Mouse (Mus musculus) liver, postnatal 0 days (tissue): ENCODE data around the gene Rspo3. TPM values are rescaled to one million over a fixed set of nuclear protein-coding genes. Genes with fewer than 3 reads are reported as not detected.

Experiments used
- ATAC-seq: fragments of 200-750 bp; cut with Nextera tagmentation; 2 replicates; pipeline ENCODE4 v1.8.0; 2017; ENCODE audit warnings: mild to moderate bottlenecking, moderate library complexity
- DNase-seq: peaks from one replicate; pipeline ENCODE4 v3.0.0-alpha.2; 2016
- H3K27ac ChIP-seq: fragments of 300-500 bp; sonication (generic); 2 replicates; pipeline ENCODE4 v1.5.1; 2014; ENCODE audit warnings: antibody characterized with exemption, moderate library complexity, mild to moderate bottlenecking, low read depth
- H3K27me3 ChIP-seq: fragments of 300-500 bp; sonication (generic); 2 replicates; pipeline ENCODE4 v1.6.1; 2014; ENCODE audit warnings: low read length, control low read depth, mixed read lengths; ENCODE audit not compliant: insufficient read depth
- H3K36me3 ChIP-seq: fragments of 300-500 bp; sonication (generic); replicated peaks from 2 replicates; pipeline ENCODE4 v1.6.1; 2014; ENCODE audit warnings: mild to moderate bottlenecking, control low read depth, low read length, moderate library complexity, mixed read lengths; ENCODE audit not compliant: insufficient read depth
- H3K4me1 ChIP-seq: fragments of 300-500 bp; sonication (generic); 2 replicates; pipeline ENCODE4 v1.6.1; 2014; ENCODE audit warnings: antibody characterized with exemption, mild to moderate bottlenecking, control low read depth; ENCODE audit not compliant: insufficient read depth
- H3K4me2 ChIP-seq: fragments of 300-500 bp; sonication (generic); 2 replicates; pipeline ENCODE4 v1.6.1; 2014; ENCODE audit warnings: low read depth, mild to moderate bottlenecking, low read length, moderate library complexity, mixed read lengths
- H3K4me3 ChIP-seq: fragments of 300-500 bp; sonication (generic); 2 replicates; pipeline ENCODE4 v1.5.1; 2014; ENCODE audit warnings: low read depth, low read length
- H3K9ac ChIP-seq: fragments of 300-500 bp; sonication (generic); replicated peaks from 2 replicates; pipeline ENCODE4 v1.6.1; 2014; ENCODE audit warnings: mild to moderate bottlenecking, moderate library complexity
- H3K9me3 ChIP-seq: fragments of 300-500 bp; sonication (generic); 2 replicates; pipeline ENCODE4 v1.6.1; 2016; ENCODE audit warnings: mild to moderate bottlenecking, control low read depth, low read length, mixed read lengths
- CTCF ChIP-seq: sonication (generic); IDR thresholded peaks from 2 replicates; pipeline ENCODE4 v1.5.1; 2016; ENCODE audit warnings: antibody characterized with exemption, low read depth
- EP300 ChIP-seq: IDR thresholded peaks from 2 replicates; pipeline ENCODE4 v1.6.1; 2016; ENCODE audit warnings: antibody characterized with exemption, low read depth, mild to moderate bottlenecking
- WGBS: fragments of 180-500 bp; shearing (Covaris S2); extraction: QIAGEN DNeasy Blood & Tissue Kit; methylation state at CpG from one replicate; pipeline ENCODE4 v1.1.7; 2014; ENCODE audit not compliant: insufficient replicate concordance; 5-methylcytosine and 5-hydroxymethylcytosine counted together
- polyA plus RNA-seq: library from polyadenylated mRNA; unstranded; fragments of >200 nt; fragmentation: Nextera tagmentation; extraction: Ambion mirVana; gene quantifications from 2 replicates; pipeline ENCODE4 v1.2.1, GENCODE M21; 2015

Rspo3 gene
- 4.7 and 4.9 TPM in 2 replicates for polyA plus RNA-seq

- Histone ChIP-seq H3K4me3 (peak within 1 kb of the TSS; percentile 55), H3K4me2 (peak within 1 kb of the TSS; percentile 77), H3K27me3 (peaks cover 45% of the 10 kb centered on the region), H3K36me3 (no peaks in the 10 kb centered on the region), H3K9me3 (no peaks in the 10 kb centered on the region), H3K4me1 (no peaks in the 10 kb centered on the region), H3K27ac (no peak within 1 kb of the TSS), H3K9ac (peak within 1 kb of the TSS; percentile 48)
- peak; percentile 25 for DNase-seq
- WGBS: 2% methylated on average over 41 of the region's 44 CpGs
- ATAC-seq: peak; percentile 33; the same call in 1 of the 2 replicates
- no peak for TF ChIP-seq CTCF
- TF ChIP-seq EP300: no peak
These were observed at the start of gene Rspo3 for GRCm38 (mm10) chr10:29535546-29536260. Gene Rspo3 (minus strand): TSS chr10:29535867.

DNA sequence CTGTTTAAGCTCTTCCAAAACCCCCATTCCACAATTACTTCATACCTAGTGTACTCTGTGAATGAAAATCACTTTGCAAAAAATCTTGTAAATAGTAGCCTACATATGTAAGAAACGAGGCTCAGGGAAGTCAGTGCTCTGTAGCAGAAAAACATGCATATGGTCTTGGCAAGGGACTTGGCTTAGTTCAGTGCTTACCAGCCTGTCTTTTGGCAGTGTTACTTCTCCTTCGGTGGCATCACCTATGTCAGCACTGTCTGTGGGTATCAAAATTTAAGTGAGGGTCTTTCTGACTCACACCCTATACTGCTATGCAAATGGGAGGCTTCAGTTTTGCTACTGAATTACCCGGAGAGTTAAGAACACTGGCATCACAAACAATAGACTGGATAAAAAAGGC, 46.3 kb upstream of the Rspo3 start:
- no peak overlapping the region for H3K27ac ChIP-seq
- DNase-seq (no peak), ATAC-seq (no peak)
- H3K4me1 ChIP-seq: no peaks in the 10 kb centered on the region
- H3K4me3 ChIP-seq: no peak overlapping the region
- WGBS: 71% methylated on average over 3 of the region's 3 CpGs
- no peaks in the 10 kb centered on the region for H3K27me3 ChIP-seq
- H3K36me3 ChIP-seq: no peaks in the 10 kb centered on the region
- no peak overlapping the region for H3K9ac ChIP-seq
- H3K4me2 ChIP-seq: no peak overlapping the region
- H3K9me3 ChIP-seq: no peaks in the 10 kb centered on the region
- no peak for TF ChIP-seq CTCF
- TF ChIP-seq EP300: no peak

- H3K27ac ChIP-seq: no peak overlapping the region
- TF ChIP-seq CTCF (no peak), EP300 (no peak)
- 68% methylated on average over 3 of the region's 3 CpGs for WGBS
These were observed 45.8 kb upstream of the Rspo3 start for GRCm38 (mm10) chr10:29581476-29581875.

GRCm38 (mm10) chr10:29555983-29556382, 20.3 kb upstream of the Rspo3 start:
- Histone ChIP-seq H3K4me3 (no peak overlapping the region), H3K36me3 (no peaks in the 10 kb centered on the region), H3K27ac (no peak overlapping the region), H3K27me3 (no peaks in the 10 kb centered on the region), H3K4me2 (no peak overlapping the region), H3K4me1 (no peaks in the 10 kb centered on the region), H3K9ac (no peak overlapping the region), H3K9me3 (no peaks in the 10 kb centered on the region)
- no peak for ATAC-seq
- WGBS: 54% methylated on average over 2 of the region's 2 CpGs
- DNase-seq: no peak
- TF ChIP-seq CTCF: no peak
- TF ChIP-seq EP300: no peak

More at GRCm38 (mm10) chr10:29581476-29581875, 45.8 kb upstream of the Rspo3 start:
- Histone ChIP-seq H3K36me3 (no peaks in the 10 kb centered on the region), H3K4me1 (no peaks in the 10 kb centered on the region), H3K4me3 (no peak overlapping the region), H3K4me2 (no peak overlapping the region), H3K9me3 (no peaks in the 10 kb centered on the region), H3K9ac (no peak overlapping the region), H3K27me3 (no peaks in the 10 kb centered on the region)
- ATAC-seq: no peak
- no peak for DNase-seq

DNA sequence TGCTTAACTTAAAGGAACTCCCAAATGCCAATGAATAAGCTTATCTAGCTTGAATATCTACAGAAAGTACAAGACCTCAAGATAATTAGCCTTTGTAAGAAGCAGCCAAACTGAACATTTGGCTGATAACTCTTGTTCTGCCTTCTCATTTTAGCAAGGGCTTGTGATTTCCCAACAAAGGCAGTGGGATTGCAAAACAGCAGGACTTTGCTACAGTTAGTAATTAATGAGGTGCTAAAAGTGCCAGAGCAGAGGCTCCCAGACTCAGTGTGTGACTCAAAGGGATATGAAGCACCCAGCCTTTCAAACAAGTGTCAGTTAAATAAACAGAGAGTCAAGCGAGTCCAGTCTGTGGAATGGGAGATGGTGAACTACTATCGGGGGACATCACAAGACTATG, 18.7 kb upstream of the Rspo3 start:
- ATAC-seq (no peak), DNase-seq (no peak)
- Histone ChIP-seq H3K4me3 (no peak overlapping the region), H3K27me3 (no peaks in the 10 kb centered on the region), H3K9me3 (no peaks in the 10 kb centered on the region), H3K27ac (no peak overlapping the region), H3K4me1 (no peaks in the 10 kb centered on the region), H3K36me3 (no peaks in the 10 kb centered on the region), H3K4me2 (no peak overlapping the region), H3K9ac (no peak overlapping the region)
- TF ChIP-seq CTCF: no peak
- no peak for TF ChIP-seq EP300
- WGBS: 46% methylated on average over 2 of the region's 2 CpGs

- Histone ChIP-seq H3K27me3 (peaks cover 3% of the 10 kb centered on the region; the same call in 1 of the 2 replicates), H3K36me3 (no peaks in the 10 kb centered on the region), H3K4me1 (no peaks in the 10 kb centered on the region), H3K27ac (no peak overlapping the region), H3K9ac (no peak overlapping the region), H3K4me3 (no peak overlapping the region), H3K9me3 (no peaks in the 10 kb centered on the region), H3K4me2 (no peak overlapping the region)
- TF ChIP-seq EP300 (no peak), CTCF (no peak)
- DNase-seq: no peak
- 77% methylated on average over 3 of the region's 3 CpGs for WGBS
- ATAC-seq: no peak
These were observed 7.3 kb upstream of the Rspo3 start for GRCm38 (mm10) chr10:29542982-29543381.
